Mouse (Mus musculus): ENCODE results near the gene Phkg2. TPM values are rescaled to one million over a fixed set of nuclear protein-coding genes. Genes with fewer than 3 reads are reported as not detected.

The Phkg2 gene
- polyA plus RNA-seq (2017; shearing (Covaris generic)): 113 TPM

DNA sequence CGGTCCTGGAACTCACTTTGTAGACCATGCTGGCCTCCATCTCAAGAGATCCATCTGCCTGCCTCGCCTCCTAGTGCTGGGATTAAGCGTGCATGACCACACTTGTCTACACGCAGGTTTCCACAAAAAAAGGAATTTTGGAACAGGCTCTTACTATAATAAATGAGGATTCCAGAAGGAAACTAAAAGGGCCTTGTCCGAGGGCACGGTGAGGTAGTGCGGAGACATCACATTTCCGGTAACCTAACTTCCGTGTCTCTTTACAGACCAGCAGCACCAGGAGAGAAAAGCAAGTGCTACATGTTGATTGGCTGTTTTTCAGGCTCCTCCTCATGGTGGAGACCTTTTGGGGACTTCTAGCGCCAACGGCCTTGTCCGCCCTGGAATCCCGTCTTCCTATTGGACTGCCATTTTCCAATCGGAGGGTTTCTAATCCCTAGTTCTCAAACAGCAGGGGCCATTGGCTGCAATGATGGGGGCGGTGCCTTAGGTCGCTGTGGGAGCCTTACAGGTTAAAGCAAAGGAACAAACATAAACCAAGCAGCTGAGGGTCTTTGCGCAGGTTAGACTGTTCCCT lies at the start of gene Phkg2:
Gene Phkg2 (plus strand): TSS at position 446 of the 577 bp plus-strand sequence.

DNA sequence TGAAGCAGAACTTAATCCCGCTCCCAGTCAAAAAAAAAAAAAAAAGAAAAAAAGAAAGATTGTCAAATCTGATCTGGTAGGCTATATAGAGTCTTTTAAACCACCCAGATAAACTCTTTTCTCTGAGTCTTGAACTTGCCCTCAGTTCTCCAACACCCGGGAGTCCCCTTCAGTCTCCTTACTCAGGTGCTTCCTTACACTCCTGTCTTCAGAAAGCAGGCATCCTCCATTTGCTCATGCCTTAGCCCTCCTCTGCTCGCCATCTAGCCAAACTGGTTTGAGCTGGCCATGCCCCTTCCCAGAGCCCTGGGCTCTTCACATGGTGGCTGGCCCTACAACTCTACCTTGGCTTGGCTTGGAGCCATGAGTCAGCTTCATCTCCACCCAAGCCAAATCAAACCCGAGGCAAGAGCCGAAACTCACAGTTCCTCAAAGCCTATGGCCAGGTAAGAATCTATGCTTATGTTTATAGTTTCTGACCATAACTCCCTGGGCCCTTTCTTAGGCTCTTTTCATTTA lies 11.7 kb upstream of the Phkg2 start, which contains the start of gene Tmem265:
Gene Tmem265 (plus strand): TSS at position 51 of the 519 bp plus-strand sequence.

DNA sequence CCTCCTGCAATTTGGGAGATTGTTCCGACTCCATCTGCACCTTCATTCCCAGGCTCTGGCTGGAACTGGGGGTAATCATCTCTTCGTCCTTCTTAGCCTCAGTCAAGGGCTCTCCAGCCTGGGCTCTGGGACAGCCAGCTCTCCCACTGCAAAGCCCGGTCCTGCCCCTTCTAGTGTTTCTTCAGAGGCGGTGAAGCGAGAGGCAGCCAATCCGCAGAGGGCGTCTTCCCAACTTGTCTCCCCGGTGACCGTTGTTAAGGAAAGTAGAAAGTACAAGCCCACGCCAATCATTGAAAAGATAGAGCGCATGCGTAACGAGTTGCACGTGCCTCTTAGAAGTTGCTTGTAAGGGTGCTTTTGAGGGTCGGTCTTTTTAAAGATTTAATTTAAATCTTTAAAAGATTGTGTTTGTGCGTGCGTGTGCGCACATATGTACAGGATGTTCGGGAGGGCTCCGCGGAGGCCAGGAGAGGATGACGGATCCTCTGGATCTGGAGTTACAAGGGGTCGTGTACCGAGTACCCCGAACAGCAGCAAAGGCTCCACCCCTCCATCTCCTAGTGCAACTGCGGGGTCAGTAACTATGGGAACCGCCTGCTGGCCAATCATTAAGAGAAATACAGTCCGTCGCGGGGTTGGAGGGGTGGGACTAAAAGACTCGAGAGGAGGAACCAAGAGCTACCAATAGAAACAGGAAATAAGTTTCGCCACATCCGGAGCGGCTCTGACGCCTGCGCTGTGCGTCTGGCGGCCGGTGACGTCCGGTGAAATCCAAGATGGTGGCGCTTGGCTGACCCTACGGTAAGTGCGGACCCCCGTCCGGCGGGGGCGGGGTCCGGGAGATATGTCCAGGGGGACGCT lies 15.1 kb downstream of the Phkg2 start, which contains the start of the genes Ccdc189 and Rnf40:
Gene Ccdc189 (minus strand): TSS at position 585 of the 861 bp plus-strand sequence.
Gene Rnf40 (plus strand): TSS at position 757 of the 861 bp plus-strand sequence.

GRCm38 (mm10) chr7:127614891-127615843 lies 42.0 kb downstream of the Phkg2 start, which contains the start of gene Zfp629:
Zfp629 (minus strand) TSS chr7:127615797.

Other genes starting within 250 kb of the Phkg2 start
- not detected for gene Zfp768, start 227.8 kb upstream of the Phkg2 start, polyA plus RNA-seq (2017; shearing (Covaris generic))
- gene Zfp747, start 197.3 kb upstream of the Phkg2 start, polyA plus RNA-seq (2017; shearing (Covaris generic)): 28.3 TPM
- gene 9130019O22Rik, start 186.2 kb upstream of the Phkg2 start, polyA plus RNA-seq (2017; shearing (Covaris generic)): 7.7 TPM
- 7.6 TPM for gene E430018J23Rik, start 179.7 kb upstream of the Phkg2 start, polyA plus RNA-seq (2017; shearing (Covaris generic))
- gene Zfp764, start 166.5 kb upstream of the Phkg2 start, polyA plus RNA-seq (2017; shearing (Covaris generic)): 17.1 TPM
- gene Zfp688, start 151.3 kb upstream of the Phkg2 start, polyA plus RNA-seq (2017; shearing (Covaris generic)): 23.4 TPM
- 12.4 TPM for gene Zfp689, start 124.2 kb upstream of the Phkg2 start, polyA plus RNA-seq (2017; shearing (Covaris generic))
- gene Prr14, start 113.7 kb upstream of the Phkg2 start, polyA plus RNA-seq (2017; shearing (Covaris generic)): 147 TPM
- gene Fbrs, start 94.1 kb upstream of the Phkg2 start, polyA plus RNA-seq (2017; shearing (Covaris generic)): 15.9 TPM
- gene Srcap, start 61.4 kb upstream of the Phkg2 start, polyA plus RNA-seq (2017; shearing (Covaris generic)): 92.2 TPM
- gene Gm42715, start 53.8 kb upstream of the Phkg2 start, polyA plus RNA-seq (2017; shearing (Covaris generic)): 5.2 TPM
- gene Tmem265, start 11.9 kb upstream of the Phkg2 start, polyA plus RNA-seq (2017; shearing (Covaris generic)): 10.2 TPM
- 0.46 TPM for gene Ccdc189, start 15.3 kb downstream of the Phkg2 start, polyA plus RNA-seq (2017; shearing (Covaris generic))
- gene Rnf40, start 15.4 kb downstream of the Phkg2 start, polyA plus RNA-seq (2017; shearing (Covaris generic)): 137 TPM
- gene Zfp629, start 42.5 kb downstream of the Phkg2 start, polyA plus RNA-seq (2017; shearing (Covaris generic)): 0.85 TPM
- gene Bcl7c, start 135.6 kb downstream of the Phkg2 start, polyA plus RNA-seq (2017; shearing (Covaris generic)): 35.3 TPM
- gene Ctf1, start 139.4 kb downstream of the Phkg2 start, polyA plus RNA-seq (2017; shearing (Covaris generic)): not detected
- gene Ctf2, start 158.8 kb downstream of the Phkg2 start, polyA plus RNA-seq (2017; shearing (Covaris generic)): not detected
- 0.65 TPM for gene Fbxl19, start 171.2 kb downstream of the Phkg2 start, polyA plus RNA-seq (2017; shearing (Covaris generic))
- gene Orai3, start 196.5 kb downstream of the Phkg2 start, polyA plus RNA-seq (2017; shearing (Covaris generic)): 3.5 TPM
- 4.3 TPM for gene Setd1a, start 203.3 kb downstream of the Phkg2 start, polyA plus RNA-seq (2017; shearing (Covaris generic))
- not detected for gene Gm49388, start 212.3 kb downstream of the Phkg2 start, polyA plus RNA-seq (2017; shearing (Covaris generic))
- gene Hsd3b7, start 227.3 kb downstream of the Phkg2 start, polyA plus RNA-seq (2017; shearing (Covaris generic)): 0.75 TPM